In genomic region chr5:137584976-137585375, GRCm38 (mm10) we compare ENCODE assay signal across 9 mouse cellular contexts. TPM values are rescaled to one million over a fixed set of nuclear protein-coding genes. Genes with fewer than 3 reads are reported as not detected.
DNase-seq lines count a peak whose midpoint lies in the region; ATAC-seq and TF ChIP-seq lines count a peak whose summit lies in the region.
"Had no signal": no experiment of that assay in that cellular context is flagged by ENCODE, and none has a peak within 500 bp of the region (broad histone marks: within the 10 kb centered on the region; RNA-seq: fewer than 3 reads in every experiment).

No protein-coding gene starts in this region.

- no peaks in the 10 kb centered on the region for H3K36me3 ChIP-seq in hindbrain, embryonic 11.5 days (ENCODE audit: control insufficient read depth, insufficient read depth, low read length)
- no peaks in the 10 kb centered on the region for H3K36me3 ChIP-seq in hindbrain, embryonic 16.5 days (ENCODE audit: control insufficient read depth, insufficient read depth, low read length)
- H3K36me3 ChIP-seq in CH12.LX (replicated peaks in 1 of 2; ENCODE audit: control insufficient read depth in 1 of 2, insufficient read depth in 1 of 2, low read length in 1 of 2) = no peaks in the 10 kb centered on the region
- H3K36me3 ChIP-seq: limb, embryonic 13.5 days had no signal

- DNase-seq in hindbrain, embryonic 11.5 days (ENCODE audit: low spot score) = peak; percentile 73
- peak; percentile 52 for DNase-seq in CH12.LX (ENCODE audit: extremely low read depth)
- peak; percentile 68 for DNase-seq in brain, embryonic 14.5 days (ENCODE audit: low read depth)
- peak; percentile 54 to 70 for DNase-seq in gastrocnemius, postnatal 36 days
- peak; percentile 54 to 55 for DNase-seq in layer of hippocampus, postnatal 36 days
- peak; percentile 76 for DNase-seq in thymus, postnatal 25 days

- 35% methylated on average over 8 of the region's 8 CpGs for WGBS in hindbrain, embryonic 11.5 days
- 32% methylated on average over 8 of the region's 8 CpGs for WGBS in hindbrain, embryonic 16.5 days

- TF ChIP-seq RAD21 in CH12.LX (IDR thresholded peaks at IDR 0.05; ENCODE audit: low read depth, low read length) = peak; percentile 58

- no peak overlapping the region for H3K9ac ChIP-seq in hindbrain, embryonic 11.5 days (ENCODE audit: low read depth, low read length)
- H3K9ac ChIP-seq in hindbrain, embryonic 16.5 days (ENCODE audit: low read depth, low read length) = no peak overlapping the region
- H3K9ac ChIP-seq in CH12.LX (ENCODE audit: insufficient read depth, low read depth) = no peak overlapping the region

- peak; percentile 48 to 82; a peak in 3 of 4 replicates for TF ChIP-seq CTCF in CH12.LX (conservative IDR thresholded peaks at IDR 0.05 in 1 of 2, IDR thresholded peaks at IDR 0.05 in 1 of 2; ENCODE audit: low read depth in 2 of 2, low read length in 2 of 2)
- TF ChIP-seq CTCF in brain, embryonic 14.5 days (IDR thresholded peaks at IDR 0.05; ENCODE audit: borderline replicate concordance, extremely low read depth, insufficient read depth, insufficient read length) = peak; percentile 61; the same call in 1 of the 2 replicates

- no peak overlapping the region for H3K27ac ChIP-seq in hindbrain, embryonic 11.5 days (ENCODE audit: low read depth, low read length)
- H3K27ac ChIP-seq in hindbrain, embryonic 16.5 days (ENCODE audit: low read depth, low read length) = no peak overlapping the region
- no peak overlapping the region for H3K27ac ChIP-seq in CH12.LX (ENCODE audit: insufficient read depth, low read depth)
- H3K27ac ChIP-seq: limb, embryonic 13.5 days had no signal

- dilution Hi-C loops in CH12.LX (cut with MboI; ENCODE audit: extremely low pct_ligation_motif_present, extremely low pct_unique_long_range_greater_than_20kb, low sequenced_read_pairs) = no loop called here

- intact Hi-C loops in gastrocnemius, postnatal 36 days (cut with DNase I) = loop anchor here (5.0 kb wide), 2 partner anchors 67 to 172 kb away; no protein-coding TSS in a partner anchor

- H3K27me3 ChIP-seq in hindbrain, embryonic 11.5 days (ENCODE audit: control insufficient read depth, insufficient read depth, low read length) = no peaks in the 10 kb centered on the region
- no peaks in the 10 kb centered on the region; the same call in 1 of the 2 replicates for H3K27me3 ChIP-seq in hindbrain, embryonic 16.5 days (replicated peaks; ENCODE audit: control insufficient read depth, insufficient read depth, low read length)
- H3K27me3 ChIP-seq in CH12.LX (replicated peaks) = peaks cover 3% of the 10 kb centered on the region

- in situ Hi-C loops in CH12.LX (cut with MboI; ENCODE audit: low pct_ligation_motif_present, low pct_unique_long_range_greater_than_20kb, low sequenced_read_pairs) = no loop called here

- H3K9me3 ChIP-seq in hindbrain, embryonic 11.5 days (ENCODE audit: control insufficient read depth, low read length) = peaks cover 3% of the 10 kb centered on the region; the same call in 1 of the 2 replicates
- H3K9me3 ChIP-seq in hindbrain, embryonic 16.5 days (ENCODE audit: control insufficient read depth, low read length) = no peaks in the 10 kb centered on the region
- H3K9me3 ChIP-seq in CH12.LX (replicated peaks; ENCODE audit: low read length) = peaks cover 6% of the 10 kb centered on the region
- H3K9me3 ChIP-seq: limb, embryonic 13.5 days had no signal

- H3K4me2 ChIP-seq in hindbrain, embryonic 11.5 days (replicated peaks; ENCODE audit: low read depth, low read length) = no peak overlapping the region
- no peak overlapping the region for H3K4me2 ChIP-seq in hindbrain, embryonic 16.5 days (ENCODE audit: low read length)
- H3K4me2 ChIP-seq in CH12.LX (ENCODE audit: insufficient read depth, low read depth, poor library complexity, severe bottlenecking) = no peak overlapping the region

- TF ChIP-seq EP300 in CH12.LX (IDR thresholded peaks at IDR 0.05; ENCODE audit: low read length) = no peak

- H3K79me2 ChIP-seq in CH12.LX (replicated peaks; ENCODE audit: control insufficient read depth, extremely low read depth, insufficient read depth, poor library complexity, severe bottlenecking) = no peaks in the 10 kb centered on the region

- no peak overlapping the region for H3K4me3 ChIP-seq in hindbrain, embryonic 11.5 days (ENCODE audit: low read depth, low read length)
- H3K4me3 ChIP-seq in hindbrain, embryonic 16.5 days (ENCODE audit: low read length) = no peak overlapping the region
- no peak overlapping the region for H3K4me3 ChIP-seq in CH12.LX (replicated peaks in 1 of 3; ENCODE audit: low read depth in 2 of 3, low read length in 2 of 3, poor library complexity in 1 of 3)

- no peak for TF ChIP-seq POLR2A in CH12.LX (IDR thresholded peaks at IDR 0.05; ENCODE audit: low read depth, low read length)
- TF ChIP-seq POLR2A in brain, embryonic 14.5 days (IDR thresholded peaks at IDR 0.05; ENCODE audit: borderline replicate concordance, extremely low read depth, insufficient read depth, insufficient read length, poor library complexity, severe bottlenecking) = no peak

- H3K4me1 ChIP-seq in hindbrain, embryonic 11.5 days (replicated peaks; ENCODE audit: control insufficient read depth, insufficient read depth, low read length) = no peaks in the 10 kb centered on the region
- peaks cover 5% of the 10 kb centered on the region; the same call in 1 of the 2 replicates for H3K4me1 ChIP-seq in hindbrain, embryonic 16.5 days (ENCODE audit: control insufficient read depth, insufficient read depth, low read depth, low read length)
- no peaks in the 10 kb centered on the region for H3K4me1 ChIP-seq in CH12.LX (ENCODE audit: control insufficient read depth in 1 of 2, insufficient read depth in 2 of 2)

- no peak for ATAC-seq in hindbrain, embryonic 11.5 days (ENCODE audit: low FRiP score)
- ATAC-seq in hindbrain, embryonic 16.5 days = no peak
- peak; percentile 65 for ATAC-seq in neutrophil, adult 5-6 weeks (ENCODE audit: extremely low read depth, insufficient number of reproducible peaks, low FRiP score, poor library complexity, severe bottlenecking)

TF ChIP-seq in CH12.LX, 34 proteins besides CTCF, POLR2A, EP300 and RAD21 (continues in another document):
- no peak for TF ChIP-seq HCFC1 (IDR thresholded peaks at IDR 0.05; ENCODE audit: low read depth, low read length)
- no peak for TF ChIP-seq MYC (IDR thresholded peaks at IDR 0.05; ENCODE audit: low read depth, low read length)
- TF ChIP-seq MAFK (IDR thresholded peaks at IDR 0.05; ENCODE audit: insufficient replicate concordance, low read length) = no peak
- peak; percentile 60 for TF ChIP-seq SMC3 (IDR thresholded peaks at IDR 0.05; ENCODE audit: low read depth, low read length)
- TF ChIP-seq CHD2 (IDR thresholded peaks at IDR 0.05; ENCODE audit: low read length) = no peak

RNA-seq across cellular contexts. Expression of gene Tfr2, which starts 15.3 kb away (rescaled TPM):
- polyA plus RNA-seq in hindbrain, embryonic 11.5 days (2014; fragmentation: Nextera tagmentation; extraction: Ambion mirVana) = 2.5 and 2.7 TPM in 2 replicates
- polyA plus RNA-seq in hindbrain, embryonic 16.5 days (2015; fragmentation: Nextera tagmentation; extraction: Ambion mirVana) = 7.9 and 8.4 TPM in 2 replicates
- total RNA-seq in CH12.LX (2012; rRNA removed) (1.3 and 2.2 TPM in 2 replicates), CH12.LX (2014; rRNA removed) (0.50 and 0.67 TPM in 2 replicates)
- 1.1 and 2.2 TPM in 2 replicates for polyA plus RNA-seq in CH12.LX (2012; ENCODE audit: insufficient read length, low read depth)
- polyA plus RNA-seq in brain, embryonic 14.5 days (2012; rRNA removed) = 9.4 and 13.5 TPM in 2 replicates
- not detected for total RNA-seq in gastrocnemius, postnatal 36 days (2021)
- 10 to 100 TPM; 13.4 to 16.1 TPM for total RNA-seq in layer of hippocampus, postnatal 36 days (2021)
- total RNA-seq in neutrophil, adult 5-6 weeks (2017) = 0.61 TPM in 1 of 2 replicates, not detected in the other

RNA-seq across cellular contexts. Expression of gene Mospd3, which starts 15.9 kb away (rescaled TPM):
- 22.6 and 22.9 TPM in 2 replicates for polyA plus RNA-seq in hindbrain, embryonic 11.5 days (2014; fragmentation: Nextera tagmentation; extraction: Ambion mirVana)
- polyA plus RNA-seq in hindbrain, embryonic 16.5 days (2015; fragmentation: Nextera tagmentation; extraction: Ambion mirVana) = 60.0 and 63.4 TPM in 2 replicates
- total RNA-seq in CH12.LX (2012; rRNA removed) = 4.2 and 5.5 TPM in 2 replicates
- 0.76 and 1.5 TPM in 2 replicates for total RNA-seq in CH12.LX (2014; rRNA removed)
- polyA plus RNA-seq in CH12.LX (2012; ENCODE audit: insufficient read length, low read depth) = 18.3 and 23.7 TPM in 2 replicates
- polyA plus RNA-seq in brain, embryonic 14.5 days (2012; rRNA removed) = 88.2 and 103 TPM in 2 replicates
- 10 to 100 TPM in 1 of 2 experiments, 1 to 10 TPM in 1; 9.6 to 13.7 TPM for total RNA-seq in gastrocnemius, postnatal 36 days (2021)
- 10 to 100 TPM; 26.0 to 27.4 TPM for total RNA-seq in layer of hippocampus, postnatal 36 days (2021)
- 3.5 and 4.2 TPM in 2 replicates for total RNA-seq in neutrophil, adult 5-6 weeks (2017)

RNA-seq across cellular contexts. Expression of gene Pcolce, which starts 28.6 kb away (rescaled TPM):
- 67.0 and 87.3 TPM in 2 replicates for polyA plus RNA-seq in hindbrain, embryonic 11.5 days (2014; fragmentation: Nextera tagmentation; extraction: Ambion mirVana)
- 23.3 and 25.7 TPM in 2 replicates for polyA plus RNA-seq in hindbrain, embryonic 16.5 days (2015; fragmentation: Nextera tagmentation; extraction: Ambion mirVana)
- total RNA-seq in CH12.LX (2012; rRNA removed) (0.30 and 0.46 TPM in 2 replicates), CH12.LX (2014; rRNA removed) (not detected in 2 replicates)
- 0.76 and 0.97 TPM in 2 replicates for polyA plus RNA-seq in CH12.LX (2012; ENCODE audit: insufficient read length, low read depth)
- 14.5 and 30.4 TPM in 2 replicates for polyA plus RNA-seq in brain, embryonic 14.5 days (2012; rRNA removed)
- 10 to 100 TPM; 57.1 to 66.1 TPM for total RNA-seq in gastrocnemius, postnatal 36 days (2021)
- 1 to 10 TPM; 8.4 to 8.8 TPM for total RNA-seq in layer of hippocampus, postnatal 36 days (2021)
- total RNA-seq in neutrophil, adult 5-6 weeks (2017) = 0.25 and 0.58 TPM in 2 replicates

RNA-seq across cellular contexts. Expression of gene Actl6b, which starts 31.7 kb away (rescaled TPM):
- 45.4 and 47.6 TPM in 2 replicates for polyA plus RNA-seq in hindbrain, embryonic 11.5 days (2014; fragmentation: Nextera tagmentation; extraction: Ambion mirVana)
- polyA plus RNA-seq in hindbrain, embryonic 16.5 days (2015; fragmentation: Nextera tagmentation; extraction: Ambion mirVana) = 268 and 271 TPM in 2 replicates
- total RNA-seq in CH12.LX (2012; rRNA removed) (not detected in 2 replicates), CH12.LX (2014; rRNA removed) (not detected in 2 replicates)
- polyA plus RNA-seq in CH12.LX (2012; ENCODE audit: insufficient read length, low read depth) = not detected in 2 replicates
- polyA plus RNA-seq in brain, embryonic 14.5 days (2012; rRNA removed) = 298 and 316 TPM in 2 replicates
- not detected for total RNA-seq in gastrocnemius, postnatal 36 days (2021)
- total RNA-seq in layer of hippocampus, postnatal 36 days (2021) = 100 to 1,000 TPM; 127 to 138 TPM
- 0.37 TPM in 1 of 2 replicates, not detected in the other for total RNA-seq in neutrophil, adult 5-6 weeks (2017)

RNA-seq across cellular contexts. Expression of gene Fbxo24, which starts 43.8 kb away (rescaled TPM):
- 0.15 and 0.27 TPM in 2 replicates for polyA plus RNA-seq in hindbrain, embryonic 11.5 days (2014; fragmentation: Nextera tagmentation; extraction: Ambion mirVana)
- not detected in 2 replicates for polyA plus RNA-seq in hindbrain, embryonic 16.5 days (2015; fragmentation: Nextera tagmentation; extraction: Ambion mirVana)
- total RNA-seq in CH12.LX (2012; rRNA removed) = 0.13 TPM in 2 replicates
- total RNA-seq in CH12.LX (2014; rRNA removed) = not detected in 2 replicates
- polyA plus RNA-seq in CH12.LX (2012; ENCODE audit: insufficient read length, low read depth) = 0.24 and 0.26 TPM in 2 replicates
- 0.23 and 0.25 TPM in 2 replicates for polyA plus RNA-seq in brain, embryonic 14.5 days (2012; rRNA removed)
- total RNA-seq in gastrocnemius, postnatal 36 days (2021) = not detected
- total RNA-seq in layer of hippocampus, postnatal 36 days (2021) = under 1 TPM; 0.18 to 0.77 TPM
- 0.61 and 0.70 TPM in 2 replicates for total RNA-seq in neutrophil, adult 5-6 weeks (2017)

Comparison
In these comparisons a context has a peak if more than half of its experiments do, and no peak if none do; other contexts are left out.
1. RNA of gene Pcolce, which starts 28.6 kb away (total RNA-seq): 57.1 to 66.1 TPM in gastrocnemius, postnatal 36 days; 8.4 to 8.8 TPM in layer of hippocampus, postnatal 36 days, 0.25 to 0.58 TPM in neutrophil, adult 5-6 weeks and 0.30 to 0.46 TPM in CH12.LX; every median in the first group is over 4 times any median in the second.
2. Peak in every context shown above with its lines, with median percentiles within 50 percentile points of each other: DNase-seq.